Mouse (Mus musculus): ENCODE measurements at regions not wholly inside any gene's neighbourhood (a gene's known extent, or its start where the extent isn't known, plus 50 kb on each side); places are given as distances from the start of the nearest gene placed in this dataset.

DNA sequence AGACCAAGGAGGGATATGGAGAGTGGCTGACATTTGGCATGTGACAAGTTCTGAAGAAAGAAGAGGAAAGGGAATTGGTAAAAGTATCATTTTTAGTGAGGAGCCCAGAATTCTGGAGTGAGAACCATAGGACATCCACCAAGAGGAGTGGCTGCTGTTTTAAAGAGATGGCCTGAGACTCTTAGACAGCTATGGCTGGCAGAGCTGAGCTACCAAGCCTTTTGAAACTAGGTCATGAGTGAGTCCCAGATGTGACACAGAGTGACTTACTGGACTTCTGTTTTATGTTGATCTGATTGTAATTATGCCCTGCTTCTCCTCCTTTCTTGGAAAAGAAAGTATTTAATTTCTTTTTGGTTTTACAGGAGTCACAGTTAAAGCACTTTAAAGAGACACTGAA is 61.8 kb upstream of the Tprg start:
- H3K27ac ChIP-seq = no peak overlapping the region
- no peaks in the 10 kb centered on the region for H3K36me3 ChIP-seq
- H3K4me3 ChIP-seq (replicated peaks) = no peak overlapping the region
- no peak overlapping the region for H3K4me2 ChIP-seq (replicated peaks)
- no peaks in the 10 kb centered on the region for H3K27me3 ChIP-seq
- H3K4me1 ChIP-seq (replicated peaks) = no peaks in the 10 kb centered on the region
- no peak overlapping the region for H3K9ac ChIP-seq (replicated peaks)
- no peak for ATAC-seq
- H3K9me3 ChIP-seq = no peaks in the 10 kb centered on the region
